Mouse (Mus musculus) yolk sac, embryonic 10.5 days (tissue): Measurements from ENCODE around the gene Hck.
A peak's percentile ranks its signal among the peaks of the same experiment; 100 is the strongest.

Experiments used
- DNase-seq: peaks from one replicate; pipeline ENCODE4 v3.0.0-alpha.2; 2017; ENCODE audit warnings: low spot score

Hck gene

GRCm38 (mm10) chr2:153090551-153091165 lies 17.6 kb upstream of the Hck start:
- no peak for DNase-seq

DNA sequence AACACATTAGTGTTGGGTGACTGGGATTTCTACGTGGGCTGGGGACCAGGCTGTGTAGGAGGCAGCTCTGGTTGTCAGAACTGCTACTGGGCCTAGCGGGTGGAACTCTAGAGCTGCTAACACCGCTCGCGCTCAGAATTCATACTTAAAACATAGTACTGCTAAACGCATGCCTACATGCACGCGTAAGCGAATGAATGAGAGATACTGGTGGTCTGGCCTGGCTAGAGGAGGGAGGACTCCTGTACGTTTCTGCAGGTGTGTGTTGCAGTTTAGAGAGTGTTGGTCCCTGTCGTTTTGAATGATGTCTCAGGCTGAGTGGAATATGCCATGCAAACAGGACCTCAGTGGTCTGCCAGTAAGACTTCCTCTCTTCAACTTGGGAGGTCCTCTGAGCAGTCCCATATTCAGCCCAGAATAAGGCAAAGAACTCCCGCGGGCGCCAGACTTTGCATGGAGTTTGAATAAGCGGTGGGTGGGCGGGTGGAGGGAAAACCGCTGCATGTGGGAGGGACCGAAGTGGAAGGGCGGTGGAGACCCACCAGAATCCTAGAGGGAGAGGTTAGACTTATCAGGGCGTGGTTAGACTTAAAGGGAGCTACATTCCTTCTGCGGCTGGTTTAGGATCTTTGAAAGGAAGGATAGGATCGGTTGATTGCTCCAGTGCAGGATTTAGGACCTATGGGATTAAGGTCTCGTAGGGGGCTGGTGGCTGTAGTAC lies 1.1 kb upstream of the Hck start:
- DNase-seq: no peak

- DNase-seq: no peak
These were observed 466 bp upstream of the Hck start for GRCm38 (mm10) chr2:153107802-153108201.

- DNase-seq: no peak
These were observed 1.3 kb downstream of the Hck start for GRCm38 (mm10) chr2:153109596-153109995.

DNA sequence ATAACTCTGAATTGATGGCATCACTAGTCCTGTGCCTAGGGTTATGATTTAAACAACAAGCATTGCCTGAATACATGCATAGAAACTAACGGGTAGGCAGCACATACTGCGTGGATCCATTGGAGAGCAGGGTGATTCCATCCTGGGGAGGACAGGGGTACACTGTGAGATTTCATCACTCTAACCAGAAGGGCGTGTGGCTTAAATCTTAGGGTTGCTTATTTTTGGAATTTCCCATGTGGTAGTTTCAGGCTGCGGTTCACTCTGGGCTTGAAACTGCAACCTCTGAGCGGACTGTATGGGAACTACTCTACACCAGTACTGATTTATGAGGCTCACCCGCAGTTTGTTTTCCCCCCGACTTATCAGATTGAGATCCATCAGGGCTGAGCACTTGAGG lies 3.0 kb downstream of the Hck start:
- no peak for DNase-seq

DNA sequence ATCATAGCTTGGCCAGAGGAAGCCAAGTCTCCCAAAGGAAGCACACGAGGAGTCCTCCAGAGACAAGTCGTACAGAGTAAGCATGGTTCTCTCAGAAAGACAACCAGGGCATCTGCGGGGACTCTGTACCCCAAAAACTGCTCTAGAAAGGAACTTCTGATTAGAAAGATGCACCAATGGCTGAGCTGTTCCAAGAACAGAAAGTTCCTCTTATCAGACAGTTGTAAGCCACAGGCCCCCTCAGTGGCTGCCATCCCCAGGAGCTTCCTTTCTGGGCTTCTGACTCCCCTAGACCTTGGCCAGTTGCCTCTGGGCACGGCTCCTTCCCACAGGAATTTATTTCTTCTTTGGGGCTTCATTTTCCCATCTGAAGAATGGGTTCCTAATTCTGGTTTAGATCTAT lies 7.4 kb downstream of the Hck start:
- no peak for DNase-seq

- DNase-seq: no peak
These were observed 8.8 kb downstream of the Hck start for GRCm38 (mm10) chr2:153117051-153117486.

- DNase-seq: no peak
These were observed 11.2 kb downstream of the Hck start for GRCm38 (mm10) chr2:153119488-153119887.

- no peak for DNase-seq
These were observed 11.9 kb downstream of the Hck start for GRCm38 (mm10) chr2:153120126-153120525.

GRCm38 (mm10) chr2:153121821-153122615 lies 13.8 kb downstream of the Hck start:
- no peak for DNase-seq

DNA sequence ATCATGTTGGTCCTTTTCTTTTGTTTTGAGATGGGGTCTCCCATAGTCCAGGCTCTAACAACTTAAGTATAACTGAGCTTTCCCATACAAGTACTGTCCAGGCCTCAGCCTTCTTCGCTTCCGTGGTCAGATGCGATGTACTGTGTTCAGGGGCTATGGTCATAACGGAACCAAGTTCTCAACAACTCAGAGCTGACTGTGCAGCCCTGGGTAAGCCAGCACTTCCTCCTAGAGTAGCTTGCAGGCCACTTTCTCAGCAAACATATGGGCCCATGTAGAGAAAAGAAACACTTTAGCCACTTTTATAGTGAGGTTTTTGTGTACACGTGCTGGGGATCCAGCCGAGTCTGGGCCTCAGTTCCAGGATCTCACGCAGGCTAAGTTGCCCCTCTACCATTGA lies 14.4 kb downstream of the Hck start:
- DNase-seq: no peak

DNA sequence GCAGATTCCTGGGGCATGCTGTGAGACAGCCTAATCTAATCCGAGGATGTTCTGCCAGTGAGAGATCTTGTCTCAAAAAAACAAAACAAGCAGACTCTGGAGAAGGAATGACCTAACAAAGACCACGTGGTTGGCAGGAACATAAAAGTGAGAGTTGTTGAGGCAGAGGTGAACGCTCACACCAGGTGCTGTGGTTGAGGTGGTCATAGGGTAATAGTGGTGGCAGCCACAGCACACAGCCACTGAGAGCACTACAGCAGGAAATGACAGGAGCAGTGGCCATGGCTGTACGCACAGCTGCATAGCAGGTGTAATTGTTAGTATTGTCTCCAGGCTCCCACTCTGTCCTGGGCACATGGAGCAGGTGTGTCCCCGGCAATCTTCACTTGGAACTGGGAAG lies 17.6 kb downstream of the Hck start:
- no peak for DNase-seq

- no peak for DNase-seq
These were observed 22.8 kb downstream of the Hck start for GRCm38 (mm10) chr2:153131019-153131418.

DNA sequence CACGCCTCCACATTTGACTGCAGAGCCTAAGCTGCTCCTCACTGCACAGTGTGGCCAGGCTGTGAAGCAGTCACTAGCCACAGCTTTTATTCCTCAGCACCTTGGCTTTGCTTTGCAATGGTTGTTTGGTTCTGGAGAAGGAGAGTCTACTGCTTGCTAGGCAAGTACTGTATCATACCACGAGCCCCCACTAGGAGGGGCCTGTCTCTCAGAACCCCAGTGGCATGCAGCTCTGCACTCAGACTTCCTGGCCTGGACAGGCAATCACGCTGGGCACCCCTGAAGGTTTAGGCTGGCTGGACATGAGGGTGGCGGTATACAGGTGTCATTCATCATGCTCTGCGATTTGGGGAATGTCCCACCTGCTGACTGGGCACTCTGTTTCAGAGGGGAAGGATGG lies 26.0 kb downstream of the Hck start:
- DNase-seq: peak; percentile 17

- DNase-seq: no peak
These were observed 27.9 kb downstream of the Hck start for GRCm38 (mm10) chr2:153136211-153136610.

DNA sequence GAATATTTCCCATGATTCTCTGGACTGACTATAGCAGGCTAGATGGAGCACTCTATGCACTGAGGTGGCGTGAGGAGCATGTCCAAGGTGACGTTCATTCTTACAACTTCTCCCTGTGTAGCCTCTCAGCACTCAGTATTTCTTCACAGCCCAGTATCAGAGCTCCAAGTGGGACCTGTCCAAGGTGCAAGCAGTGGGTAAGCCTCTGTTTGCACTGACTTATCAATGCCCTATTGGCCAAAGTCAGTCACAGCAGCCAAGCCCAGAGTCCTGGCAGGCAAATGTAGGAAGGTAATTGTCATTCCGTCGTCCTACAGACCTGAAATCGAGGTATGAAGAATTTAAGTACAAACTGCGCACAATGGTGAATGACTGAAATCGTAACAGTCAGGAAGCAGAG lies 30.9 kb downstream of the Hck start:
- no peak for DNase-seq

GRCm38 (mm10) chr2:153139996-153140613 lies 31.8 kb downstream of the Hck start:
- DNase-seq: peak; percentile 29

DNA sequence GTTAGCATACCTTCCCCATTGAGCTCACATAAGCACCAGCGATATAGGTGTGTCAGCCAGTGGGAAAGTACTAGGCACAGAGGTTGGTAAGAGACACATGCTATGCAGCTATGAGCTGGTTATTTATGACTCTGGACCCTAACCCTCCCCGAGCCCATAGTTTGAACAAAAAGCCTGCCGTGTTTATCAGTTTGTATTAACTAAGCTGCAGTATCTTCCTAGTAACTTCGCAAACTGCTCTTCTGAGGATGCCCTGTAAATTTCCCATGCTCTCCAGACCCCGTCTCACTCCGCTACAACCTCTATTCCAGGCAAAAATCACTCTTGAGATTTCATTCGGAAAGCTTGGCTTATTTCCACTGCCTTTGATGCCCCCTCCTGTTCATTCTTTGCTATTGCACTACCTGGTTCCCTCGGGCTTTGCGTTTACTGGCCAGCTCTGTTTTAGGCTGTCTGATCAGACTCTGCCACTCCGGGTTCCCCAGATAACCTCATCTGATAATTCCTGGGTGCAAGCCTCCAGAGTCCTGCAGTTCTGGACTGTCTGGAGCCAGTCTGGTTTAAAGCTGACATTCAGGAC lies 34.4 kb downstream of the Hck start:
- no peak for DNase-seq

DNA sequence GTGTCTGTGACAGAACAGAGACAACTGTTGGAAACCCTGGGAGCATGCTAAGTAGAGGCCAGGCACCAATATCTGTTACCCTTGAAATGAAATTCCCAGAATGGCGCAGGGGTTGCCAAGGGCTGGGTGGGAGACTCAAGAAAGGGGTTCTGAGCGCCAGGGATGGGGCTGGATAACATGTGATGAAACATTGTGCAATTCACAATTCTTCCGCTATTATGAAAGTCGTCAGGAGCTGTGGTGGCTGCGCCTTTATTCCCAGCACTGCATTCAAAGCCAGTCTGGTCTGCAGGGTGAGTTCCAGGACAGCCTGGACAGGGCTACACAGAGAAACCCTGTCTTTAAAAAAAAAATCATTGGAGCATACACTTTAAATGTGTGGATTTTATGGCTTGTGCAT lies 37.1 kb downstream of the Hck start:
- no peak for DNase-seq

GRCm38 (mm10) chr2:153147236-153147635 lies 39.0 kb downstream of the Hck start:
- DNase-seq: no peak

GRCm38 (mm10) chr2:153147715-153148114 lies 39.4 kb downstream of the Hck start:
- peak; percentile 31 for DNase-seq

GRCm38 (mm10) chr2:153149742-153150141 lies 41.5 kb downstream of the Hck start:
- no peak for DNase-seq
